Mouse (Mus musculus): ENCODE data around the gene Rad54l.

GRCm38 (mm10) chr4:116150156-116150861 lies 26.8 kb upstream of the Rad54l start:
- no peak for TF ChIP-seq CTCF (IDR thresholded peaks at IDR 0.05; ENCODE audit: extremely low read depth, insufficient read depth, insufficient read length, insufficient replicate concordance)
- peak; percentile 58 for TF ChIP-seq POLR2A (IDR thresholded peaks at IDR 0.05; ENCODE audit: low read depth, low read length)
